Mouse (Mus musculus) granulocyte monocyte progenitor cell, adult 5-6 weeks (primary cell): ENCODE data around the gene Cacna1h. TPM values are rescaled to one million over a fixed set of nuclear protein-coding genes. Genes with fewer than 3 reads are reported as not detected.

ENCODE experiments used
- ATAC-seq: replicated peaks from 2 replicates; pipeline ENCODE4 v1.8.0; 2016; ENCODE audit warnings: mild to moderate bottlenecking, moderate TSS enrichment, inconsistent platforms; ENCODE audit not compliant: poor library complexity, severe bottlenecking
- total RNA-seq, 2 experiments: library from RNA; stranded (forward) in 1 of 2; stranded (reverse) in 1 of 2; fragments of 200-712, 200-1000 nt in 1 of 2; fragments of >200 nt in 1 of 2; fragmentation: Nextera tagmentation in 1 of 2; gene quantifications; 2 replicates each; pipeline ENCODE4 v1.2.3; 2014 to 2017

Cacna1h gene
- total RNA-seq, 2 experiments from 2014 or later, result not detected

DNA sequence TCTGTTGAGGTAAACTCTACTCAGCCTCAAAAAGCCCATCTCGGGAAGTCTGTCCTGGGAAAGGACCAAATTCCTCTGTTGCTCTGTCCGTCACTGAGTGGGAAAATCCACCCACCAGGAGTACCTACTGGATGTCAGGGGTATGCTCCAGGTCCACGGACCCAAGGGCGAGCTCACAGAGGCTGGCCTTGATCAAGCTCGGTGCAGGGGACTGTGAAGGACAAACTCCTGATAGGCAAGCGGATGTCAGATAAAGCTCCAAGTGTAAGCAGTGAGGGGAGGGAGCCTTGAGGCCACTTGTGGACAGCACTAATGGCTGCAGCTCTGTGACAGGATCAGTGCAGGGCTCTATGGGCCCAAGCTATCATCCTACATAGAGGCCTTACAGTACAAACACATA is 23.4 kb downstream of the Cacna1h start:
- ATAC-seq, result no peak

DNA sequence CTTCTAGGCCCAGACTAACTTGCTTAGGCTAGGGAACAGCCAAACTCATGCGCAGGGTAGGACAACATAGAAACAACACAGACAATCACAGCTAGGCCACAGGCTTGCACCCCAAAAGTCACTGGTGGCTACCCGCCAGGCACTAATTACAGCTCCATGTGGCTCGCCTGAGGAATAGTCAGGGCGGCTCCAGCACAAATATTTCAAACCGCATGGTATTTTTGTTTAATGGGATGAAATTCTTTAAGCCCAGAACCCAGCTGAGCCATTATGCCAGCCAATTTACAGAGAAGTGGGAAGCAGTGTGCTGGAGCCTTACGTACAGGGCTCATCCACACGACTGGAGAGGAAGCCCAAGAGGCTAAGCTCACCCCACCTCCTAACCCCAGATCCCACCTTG is 24.0 kb downstream of the Cacna1h start:
- ATAC-seq, result no peak

DNA sequence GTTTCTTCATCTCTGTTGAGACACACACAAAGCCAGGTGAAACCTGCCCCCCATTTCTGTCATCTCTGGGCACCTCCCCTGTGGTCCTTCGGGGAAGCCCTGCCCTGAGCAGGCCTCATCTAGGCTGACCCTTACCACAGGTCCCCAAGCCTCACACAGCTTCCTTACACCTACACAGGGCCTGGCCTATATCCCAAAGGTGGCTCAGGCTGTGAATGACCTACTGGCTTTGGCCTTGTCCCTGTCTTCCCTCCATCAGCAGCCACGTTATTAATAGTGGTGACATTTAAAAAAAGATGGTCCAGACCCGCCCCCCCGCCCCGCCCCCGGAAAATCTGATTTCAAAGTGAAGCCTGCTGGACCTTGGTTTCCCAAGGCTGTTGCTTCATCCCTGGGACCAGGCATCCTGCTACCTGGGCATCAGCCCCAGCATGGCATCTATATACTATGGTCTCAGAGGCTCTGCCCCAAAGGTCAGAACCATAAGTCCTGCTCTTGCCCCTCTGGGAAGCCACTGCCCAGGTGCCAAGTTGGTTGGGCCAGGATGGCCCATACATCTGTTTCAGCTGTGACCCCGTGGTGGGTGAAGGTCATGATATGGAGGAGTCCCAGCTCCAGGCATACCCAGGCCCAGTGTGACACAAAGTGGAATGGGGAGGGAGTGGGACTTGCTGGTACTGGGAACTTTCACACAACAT is 25.1 kb downstream of the Cacna1h start:
- ATAC-seq, result no peak

- no peak for ATAC-seq
Observed at GRCm38 (mm10) chr17:25407352-25407751, 26.2 kb downstream of the Cacna1h start.

- no peak for ATAC-seq
Observed at GRCm38 (mm10) chr17:25406011-25406441, 27.6 kb downstream of the Cacna1h start.

DNA sequence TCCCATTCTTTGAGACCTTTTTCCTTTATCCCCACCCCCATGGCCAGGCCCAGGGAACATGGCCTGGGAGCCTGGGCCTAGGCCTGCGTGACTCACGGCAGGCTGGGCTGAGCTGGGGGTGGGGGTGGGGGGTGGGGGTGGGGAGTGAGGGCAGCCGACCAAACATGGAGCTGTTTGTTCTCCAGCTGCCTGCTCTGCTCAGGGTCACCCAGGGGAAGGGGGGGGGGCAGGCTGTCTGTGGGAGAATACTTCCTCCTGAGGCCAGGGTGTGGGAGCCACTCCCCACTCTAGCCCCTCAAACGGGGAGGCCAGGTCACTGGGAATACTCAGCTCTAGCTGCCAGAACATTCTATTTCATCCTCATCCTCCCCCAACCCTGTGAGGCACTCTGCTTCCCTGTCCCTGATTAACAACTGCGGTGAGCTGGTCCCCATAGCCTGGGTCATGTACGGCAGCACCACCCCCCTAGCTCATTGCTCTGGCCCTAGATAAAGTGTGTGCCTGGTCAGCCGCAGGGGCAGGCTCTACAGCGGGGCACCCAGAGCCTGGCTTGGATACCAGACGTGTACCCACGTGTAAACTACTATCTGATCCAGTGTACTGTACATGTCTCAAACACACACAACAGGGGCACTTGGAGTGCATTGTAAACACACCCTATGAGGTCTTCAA is 28.2 kb downstream of the Cacna1h start:
- ATAC-seq, result no peak

DNA sequence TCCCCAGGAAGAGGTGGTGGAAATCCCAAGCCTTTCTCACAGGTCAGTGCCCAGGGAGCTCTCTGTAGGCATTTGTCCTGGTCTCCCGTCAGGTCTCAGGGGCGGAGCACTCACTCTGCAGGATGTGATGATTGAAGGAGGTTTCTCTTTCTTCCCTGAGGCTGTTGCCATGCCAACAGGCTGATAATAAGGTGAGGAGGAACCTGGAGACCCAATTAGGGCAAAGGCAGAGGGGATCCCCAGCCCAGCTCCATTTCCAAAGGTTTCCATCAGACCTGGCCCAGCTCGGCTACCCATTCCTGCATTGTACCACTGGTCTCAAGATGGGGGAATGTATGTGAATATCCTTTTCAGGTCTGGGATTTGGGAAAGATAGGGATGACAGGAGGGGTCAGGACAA is 29.4 kb downstream of the Cacna1h start:
- ATAC-seq, result no peak

GRCm38 (mm10) chr17:25402224-25402623 is 31.4 kb downstream of the Cacna1h start:
- no peak for ATAC-seq

DNA sequence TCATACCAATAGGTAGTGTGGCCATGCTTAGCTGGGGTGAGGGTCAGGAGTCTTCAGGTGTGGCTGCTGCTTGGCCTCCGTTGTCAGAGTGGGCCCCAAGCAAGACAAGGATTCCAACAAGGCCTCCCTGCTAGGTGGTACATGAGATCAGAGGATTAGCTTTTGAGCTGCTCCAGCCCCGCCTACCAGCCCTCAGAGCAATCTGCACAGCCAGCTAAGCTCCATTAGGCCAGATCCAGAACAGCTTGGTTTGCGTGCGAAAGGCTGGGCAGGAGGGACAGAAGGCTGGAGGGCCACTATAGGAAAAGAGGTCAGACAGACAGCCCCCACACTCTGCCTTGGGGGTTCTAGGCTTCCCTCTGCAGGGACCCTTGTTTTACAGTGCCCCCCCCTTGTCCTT is 32.1 kb downstream of the Cacna1h start:
- no peak for ATAC-seq

DNA sequence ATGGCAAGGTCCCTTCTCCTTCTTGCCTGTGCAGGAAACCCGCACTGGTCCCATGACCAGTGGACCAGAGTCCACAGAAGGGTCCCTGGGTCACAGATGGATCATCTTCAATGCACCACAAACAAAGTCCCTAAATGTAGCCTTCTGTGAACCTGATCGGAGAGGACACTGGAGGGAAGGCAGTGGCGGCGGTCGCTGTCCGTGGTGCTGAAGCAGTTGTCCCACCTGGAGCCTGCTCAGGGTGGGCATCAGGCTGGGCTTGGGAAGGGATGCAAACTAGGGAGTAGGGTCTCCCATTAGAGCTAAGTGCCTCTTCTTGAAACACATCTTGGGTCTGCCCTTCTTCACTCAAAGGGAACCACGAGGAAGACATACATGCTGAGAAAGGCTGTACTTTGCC is 33.1 kb downstream of the Cacna1h start:
- no peak; the same call in 1 of the 2 replicates for ATAC-seq

- no peak for ATAC-seq
Observed at GRCm38 (mm10) chr17:25398520-25398838, 35.1 kb downstream of the Cacna1h start.

DNA sequence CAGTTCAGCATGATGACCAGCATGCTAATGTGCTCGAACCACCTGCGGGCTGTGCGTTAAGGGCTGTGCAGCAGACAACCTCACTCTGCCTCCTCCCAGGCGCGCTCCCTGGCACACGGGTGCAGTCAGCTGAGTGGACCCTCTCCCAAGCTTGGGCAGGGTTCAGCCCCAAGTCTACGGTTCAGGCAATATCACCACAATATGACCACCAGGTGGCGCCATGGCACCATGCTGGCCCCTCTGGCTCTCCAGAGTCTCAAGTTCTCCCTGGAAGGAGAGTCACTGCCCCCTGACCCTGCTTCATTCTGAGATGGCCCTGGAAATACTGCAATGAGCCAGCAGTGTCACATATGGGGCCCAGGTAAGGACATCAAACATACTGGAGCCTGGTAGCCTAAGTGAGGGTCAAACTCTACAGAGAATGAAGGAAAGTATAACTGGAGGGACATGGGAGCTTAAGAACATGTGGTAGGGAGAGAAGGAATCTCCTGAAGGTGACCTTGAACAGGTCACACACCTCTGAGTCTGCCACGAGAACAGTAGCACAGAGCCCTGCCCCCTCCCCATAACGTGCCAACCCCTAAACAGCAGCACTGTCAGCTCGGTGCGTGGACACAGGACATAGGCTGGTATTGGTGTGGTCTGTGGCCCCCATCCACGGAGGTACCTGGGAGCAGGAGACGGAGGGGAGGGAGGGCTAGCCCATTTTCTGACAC is 35.6 kb downstream of the Cacna1h start:
- ATAC-seq, result peak; percentile 59

GRCm38 (mm10) chr17:25394526-25394925 is 39.1 kb downstream of the Cacna1h start:
- ATAC-seq, result no peak

- ATAC-seq, result no peak
Observed at GRCm38 (mm10) chr17:25374011-25374410, 59.6 kb downstream of the Cacna1h start.

DNA sequence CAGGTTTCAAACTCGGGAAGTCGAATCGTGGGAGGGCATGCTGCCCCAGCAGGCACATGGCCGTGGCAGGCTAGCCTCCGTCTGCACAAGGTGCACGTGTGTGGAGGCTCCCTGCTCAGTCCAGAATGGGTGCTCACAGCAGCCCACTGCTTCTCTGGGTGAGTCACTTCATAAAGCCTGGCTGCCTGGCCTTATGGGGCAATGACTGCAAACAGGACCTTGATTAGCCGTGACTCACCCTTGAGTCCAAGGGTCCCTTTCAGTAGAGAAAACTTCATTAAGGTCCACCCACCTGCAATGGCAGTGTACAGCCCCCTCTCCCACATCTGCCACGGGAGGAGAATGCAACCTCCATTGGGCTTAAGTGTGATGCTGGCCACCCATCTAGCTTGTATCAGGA is 61.1 kb downstream of the Cacna1h start:
- no peak for ATAC-seq

- ATAC-seq, result no peak
Observed at GRCm38 (mm10) chr17:25368973-25369372, 64.6 kb downstream of the Cacna1h start, which contains the start of gene Tpsg1. TSS of gene Tpsg1 (plus strand) at chr17:25369273.

GRCm38 (mm10) chr17:25366005-25366404 is 67.6 kb downstream of the Cacna1h start, which contains the start of gene Tpsb2:
TSS of gene Tpsb2 (plus strand) at chr17:25366305.
- no peak for ATAC-seq

DNA sequence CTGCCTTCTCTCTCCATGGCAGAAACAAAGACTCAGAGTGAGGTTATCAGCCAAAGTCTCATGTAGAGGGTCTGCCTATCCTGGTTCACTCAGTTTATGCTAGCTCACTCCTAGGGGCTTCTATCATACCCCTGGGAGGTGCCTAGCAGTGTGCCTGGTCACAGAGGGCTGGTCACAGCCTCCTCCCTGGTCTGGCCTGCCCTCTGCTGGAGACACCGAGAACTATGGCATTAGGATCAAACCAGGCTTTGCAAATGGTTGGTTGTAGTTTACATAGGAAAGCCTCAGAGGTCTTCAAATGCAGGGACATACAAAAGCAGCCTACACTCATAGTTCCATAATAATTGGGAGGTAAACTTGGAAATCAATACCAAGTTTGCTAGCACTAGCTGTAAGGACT is 69.9 kb downstream of the Cacna1h start:
- ATAC-seq, result peak; percentile 62; the same call in 1 of the 2 replicates

DNA sequence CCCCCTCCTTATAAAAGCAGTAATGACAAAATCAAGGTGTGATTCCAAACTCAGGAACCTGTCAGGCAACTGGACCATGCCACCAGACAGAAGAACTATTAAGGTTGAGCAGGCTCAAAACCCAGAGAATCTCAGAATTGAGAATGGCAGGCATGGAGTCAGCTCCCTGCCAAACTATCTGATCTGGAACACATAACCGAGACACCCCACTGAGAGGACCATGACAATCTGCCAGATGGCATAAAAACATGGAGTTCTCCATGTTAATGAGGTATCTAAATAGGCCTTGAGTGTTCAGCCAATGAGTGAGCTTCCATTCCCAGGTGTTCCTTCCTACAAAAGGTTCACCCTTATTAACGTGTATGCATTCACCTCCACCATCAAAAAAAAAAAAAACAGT is 72.3 kb downstream of the Cacna1h start:
- ATAC-seq, result no peak

DNA sequence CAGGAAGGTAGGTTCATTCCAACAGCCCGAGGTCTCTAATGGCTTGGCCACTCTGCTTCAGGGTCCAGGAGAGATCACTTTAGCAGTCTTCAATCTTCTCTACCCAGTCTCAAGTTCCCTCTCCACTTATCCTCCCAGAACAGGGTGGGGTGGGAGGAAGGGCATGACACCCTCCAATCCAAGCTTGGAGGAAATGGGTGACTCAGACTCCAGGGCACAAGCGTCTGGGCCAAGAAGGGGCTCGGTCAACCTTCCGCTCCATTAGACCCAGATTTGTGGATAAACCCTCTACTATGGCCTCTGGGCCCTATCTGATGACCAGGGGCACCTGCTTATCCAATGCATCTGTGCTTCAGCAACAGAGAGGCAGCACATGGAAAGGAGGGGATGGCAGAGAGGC is 88.1 kb downstream of the Cacna1h start, which contains the start of gene Tpsab1:
TSS of gene Tpsab1 (minus strand) at position 101 of the 400 bp plus-strand sequence.
- no peak for ATAC-seq

- no peak for ATAC-seq
Observed at GRCm38 (mm10) chr17:25341490-25341889, 92.1 kb downstream of the Cacna1h start.
